Mouse (Mus musculus): ENCODE results near the gene Gas1. TPM values are rescaled to one million over a fixed set of nuclear protein-coding genes. Genes with fewer than 3 reads are reported as not detected.

Gas1 gene
- polyA plus RNA-seq, 1 experiment from 2014 or later, result 318 TPM

- Histone ChIP-seq H3K36me3 (no peaks in the 10 kb centered on the region), H3K4me3 (replicated peaks) (no peak overlapping the region), H3K9ac (replicated peaks) (no peak overlapping the region), H3K27me3 (no peaks in the 10 kb centered on the region; the same call in 1 of the 2 replicates), H3K27ac (0 out of 2 replicates have a peak overlapping the region, but pooled peaks have one; percentile 59), H3K9me3 (peaks cover 2% of the 10 kb centered on the region; the same call in 1 of the 2 replicates), H3K4me1 (replicated peaks) (peaks cover 38% of the 10 kb centered on the region), H3K4me2 (no peak overlapping the region)
- WGBS, result 44% methylated on average over 3 of the region's 3 CpGs
- ATAC-seq (ENCODE audit: insufficient number of reproducible peaks, insufficient read depth, low FRiP score, low TSS enrichment, low read depth), result no peak
Observed at GRCm38 (mm10) chr13:60146231-60146630, 30.9 kb downstream of the Gas1 start.

- Histone ChIP-seq H3K9me3 (no peaks in the 10 kb centered on the region), H3K27ac (no peak overlapping the region), H3K4me1 (replicated peaks) (peaks cover 32% of the 10 kb centered on the region), H3K36me3 (no peaks in the 10 kb centered on the region), H3K4me2 (no peak overlapping the region), H3K4me3 (replicated peaks) (no peak overlapping the region), H3K27me3 (peaks cover 4% of the 10 kb centered on the region), H3K9ac (replicated peaks) (no peak overlapping the region)
- WGBS, result 97% methylated on average over 4 of the region's 4 CpGs
- ATAC-seq (ENCODE audit: insufficient number of reproducible peaks, insufficient read depth, low FRiP score, low TSS enrichment, low read depth), result no peak
Observed at GRCm38 (mm10) chr13:60136962-60137361, 40.2 kb downstream of the Gas1 start.

- peaks cover 5% of the 10 kb centered on the region; the same call in 1 of the 2 replicates for H3K9me3 ChIP-seq
- peaks cover 38% of the 10 kb centered on the region for H3K4me1 ChIP-seq (replicated peaks)
- H3K4me3 ChIP-seq (replicated peaks), result no peak overlapping the region
- no peak overlapping the region for H3K4me2 ChIP-seq
- no peaks in the 10 kb centered on the region for H3K36me3 ChIP-seq
- H3K9ac ChIP-seq (replicated peaks), result no peak overlapping the region
- peaks cover 5% of the 10 kb centered on the region for H3K27me3 ChIP-seq
- H3K27ac ChIP-seq, result no peak overlapping the region
- WGBS, result 88% methylated on average over 5 of the region's 5 CpGs
- peak; percentile 60 for ATAC-seq (ENCODE audit: insufficient number of reproducible peaks, insufficient read depth, low FRiP score, low TSS enrichment, low read depth)
Observed at GRCm38 (mm10) chr13:60134439-60134799, 42.7 kb downstream of the Gas1 start.

GRCm38 (mm10) chr13:60133716-60134438, 43.3 kb downstream of the Gas1 start:
- ATAC-seq (ENCODE audit: insufficient number of reproducible peaks, insufficient read depth, low FRiP score, low TSS enrichment, low read depth), result peak; percentile 83
- WGBS, result 8% methylated on average over 10 of the region's 10 CpGs
- H3K27ac ChIP-seq, result no peak overlapping the region

GRCm38 (mm10) chr13:60131771-60132170, 45.4 kb downstream of the Gas1 start:
- Histone ChIP-seq H3K9me3 (peaks cover 5% of the 10 kb centered on the region; the same call in 1 of the 2 replicates), H3K4me1 (replicated peaks) (peaks cover 38% of the 10 kb centered on the region), H3K27ac (no peak overlapping the region), H3K4me2 (no peak overlapping the region), H3K4me3 (replicated peaks) (no peak overlapping the region), H3K36me3 (no peaks in the 10 kb centered on the region), H3K9ac (replicated peaks) (no peak overlapping the region), H3K27me3 (peaks cover 9% of the 10 kb centered on the region; the same call in 1 of the 2 replicates)
- 69% methylated on average over 13 of the region's 13 CpGs for WGBS
- no peak for ATAC-seq (ENCODE audit: insufficient number of reproducible peaks, insufficient read depth, low FRiP score, low TSS enrichment, low read depth)

More at GRCm38 (mm10) chr13:60133716-60134438, 43.3 kb downstream of the Gas1 start:
- no peak overlapping the region for H3K9ac ChIP-seq (replicated peaks)
- no peaks in the 10 kb centered on the region for H3K36me3 ChIP-seq
- peaks cover 3% of the 10 kb centered on the region; the same call in 1 of the 2 replicates for H3K27me3 ChIP-seq
- H3K9me3 ChIP-seq, result peaks cover 5% of the 10 kb centered on the region; the same call in 1 of the 2 replicates
- no peak overlapping the region for H3K4me3 ChIP-seq (replicated peaks)
- H3K4me1 ChIP-seq (replicated peaks), result peaks cover 38% of the 10 kb centered on the region
- peak overlapping the region; percentile 3; the same call in 1 of the 2 replicates for H3K4me2 ChIP-seq

GRCm38 (mm10) chr13:60129541-60129940, 47.6 kb downstream of the Gas1 start:
- Histone ChIP-seq H3K27me3 (peaks cover 9% of the 10 kb centered on the region; the same call in 1 of the 2 replicates), H3K4me2 (no peak overlapping the region), H3K4me1 (replicated peaks) (peaks cover 53% of the 10 kb centered on the region), H3K27ac (no peak overlapping the region), H3K9ac (replicated peaks) (no peak overlapping the region), H3K9me3 (peaks cover 5% of the 10 kb centered on the region; the same call in 1 of the 2 replicates), H3K4me3 (replicated peaks) (no peak overlapping the region), H3K36me3 (no peaks in the 10 kb centered on the region)
- 52% methylated on average over 9 of the region's 9 CpGs for WGBS
- no peak for ATAC-seq (ENCODE audit: insufficient number of reproducible peaks, insufficient read depth, low FRiP score, low TSS enrichment, low read depth)

GRCm38 (mm10) chr13:60126338-60126737, 50.8 kb downstream of the Gas1 start:
- Histone ChIP-seq H3K27ac (no peak overlapping the region), H3K36me3 (no peaks in the 10 kb centered on the region), H3K9ac (replicated peaks) (no peak overlapping the region), H3K9me3 (peaks cover 5% of the 10 kb centered on the region; the same call in 1 of the 2 replicates), H3K4me2 (peak overlapping the region; percentile 37), H3K4me1 (replicated peaks) (peaks cover 46% of the 10 kb centered on the region), H3K27me3 (peaks cover 17% of the 10 kb centered on the region; the same call in 1 of the 2 replicates), H3K4me3 (replicated peaks) (no peak overlapping the region)
- WGBS, result 51% methylated on average over 19 of the region's 19 CpGs
- ATAC-seq (ENCODE audit: insufficient number of reproducible peaks, insufficient read depth, low FRiP score, low TSS enrichment, low read depth), result no peak

- H3K4me1 ChIP-seq (replicated peaks), result peaks cover 46% of the 10 kb centered on the region
- H3K27me3 ChIP-seq, result peaks cover 17% of the 10 kb centered on the region; the same call in 1 of the 2 replicates
- peak overlapping the region; percentile 37 for H3K4me2 ChIP-seq
- H3K9me3 ChIP-seq, result peaks cover 5% of the 10 kb centered on the region; the same call in 1 of the 2 replicates
- 18% methylated on average over 13 of the region's 13 CpGs for WGBS
- peak overlapping the region; percentile 62; the same call in 1 of the 2 replicates for H3K27ac ChIP-seq
- 0 out of 2 replicates have a peak overlapping the region, but pooled peaks have one; percentile 4 for H3K4me3 ChIP-seq (replicated peaks)
- ATAC-seq (ENCODE audit: insufficient number of reproducible peaks, insufficient read depth, low FRiP score, low TSS enrichment, low read depth), result no peak
- H3K36me3 ChIP-seq, result no peaks in the 10 kb centered on the region
- no peak overlapping the region; the same call in 1 of the 2 replicates for H3K9ac ChIP-seq (replicated peaks)
Observed at GRCm38 (mm10) chr13:60125501-60126305, 51.5 kb downstream of the Gas1 start.

GRCm38 (mm10) chr13:60125020-60125419, 52.1 kb downstream of the Gas1 start:
- no peak overlapping the region for H3K9ac ChIP-seq (replicated peaks)
- peaks cover 17% of the 10 kb centered on the region; the same call in 1 of the 2 replicates for H3K27me3 ChIP-seq
- H3K4me3 ChIP-seq (replicated peaks), result no peak overlapping the region
- peaks cover 46% of the 10 kb centered on the region for H3K4me1 ChIP-seq (replicated peaks)
- no peaks in the 10 kb centered on the region for H3K36me3 ChIP-seq
- 2% methylated on average over 3 of the region's 3 CpGs for WGBS
- H3K9me3 ChIP-seq, result no peaks in the 10 kb centered on the region
- no peak overlapping the region for H3K27ac ChIP-seq
- ATAC-seq (ENCODE audit: insufficient number of reproducible peaks, insufficient read depth, low FRiP score, low TSS enrichment, low read depth), result no peak
- H3K4me2 ChIP-seq, result peak overlapping the region; percentile 37

GRCm38 (mm10) chr13:60124456-60124855, 52.7 kb downstream of the Gas1 start:
- Histone ChIP-seq H3K27ac (no peak overlapping the region), H3K27me3 (peaks cover 15% of the 10 kb centered on the region; the same call in 1 of the 2 replicates), H3K9me3 (no peaks in the 10 kb centered on the region), H3K36me3 (no peaks in the 10 kb centered on the region), H3K4me3 (replicated peaks) (no peak overlapping the region), H3K9ac (replicated peaks) (no peak overlapping the region), H3K4me1 (replicated peaks) (peaks cover 45% of the 10 kb centered on the region), H3K4me2 (no peak overlapping the region)
- 16% methylated on average over 7 of the region's 7 CpGs for WGBS
- ATAC-seq (ENCODE audit: insufficient number of reproducible peaks, insufficient read depth, low FRiP score, low TSS enrichment, low read depth), result no peak

All from limb, embryonic 12.5 days (tissue).